19 mouse cellular contexts compared by ENCODE assay signal in genomic region chr5:118961091-118961490, GRCm38 (mm10).
DNase-seq lines count a peak whose midpoint lies in the region; ATAC-seq and TF ChIP-seq lines count a peak whose summit lies in the region.
"Had no signal": no experiment of that assay in that cellular context is flagged by ENCODE, and none has a peak within 500 bp of the region (broad histone marks: within the 10 kb centered on the region; RNA-seq: fewer than 3 reads in every experiment).

No protein-coding gene starts in this region.

- no peak for ATAC-seq in neural tube, embryonic 15.5 days (ENCODE audit: low FRiP score)
- ATAC-seq in kidney, embryonic 14.5 days (ENCODE audit: low FRiP score, low TSS enrichment), result peak; percentile 70
- ATAC-seq in activated CD4-positive, CD25-positive, alpha-beta regulatory T cell, adult 4 months, result no peak
- ATAC-seq: inflammation-experienced regulatory T-cells, adult 6 months; liver, postnatal 0 days; midbrain, embryonic 13.5 days had no signal

- H3K9ac ChIP-seq in neural tube, embryonic 15.5 days (replicated peaks), result no peak overlapping the region
- 0 out of 2 replicates have a peak overlapping the region, but pooled peaks have one; percentile 2 for H3K9ac ChIP-seq in kidney, embryonic 14.5 days (ENCODE audit: low read depth, low read length)
- H3K9ac ChIP-seq: embryonic facial prominence, embryonic 15.5 days; heart, embryonic 12.5 days; hindbrain, embryonic 13.5 days; liver, postnatal 0 days; midbrain, embryonic 13.5 days had no signal

- H3K9me3 ChIP-seq in neural tube, embryonic 15.5 days (replicated peaks), result 0 out of 2 replicates have a peak, but pooled peaks cover 6% of the 10 kb centered on the region
- H3K9me3 ChIP-seq in kidney, embryonic 14.5 days (ENCODE audit: control insufficient read depth, low read length), result peaks cover 6% of the 10 kb centered on the region; the same call in 1 of the 2 replicates
- H3K9me3 ChIP-seq: embryonic facial prominence, embryonic 15.5 days; heart, embryonic 12.5 days; hindbrain, embryonic 13.5 days; midbrain, embryonic 13.5 days had no signal

- 80% methylated on average over 11 of the region's 11 CpGs for WGBS in neural tube, embryonic 15.5 days
- WGBS in kidney, embryonic 14.5 days, result 53% methylated on average over 11 of the region's 11 CpGs

- no peak overlapping the region for H3K4me2 ChIP-seq in neural tube, embryonic 15.5 days
- H3K4me2 ChIP-seq in kidney, embryonic 14.5 days (replicated peaks; ENCODE audit: low read depth, low read length), result no peak overlapping the region
- H3K4me2 ChIP-seq: embryonic facial prominence, embryonic 15.5 days; heart, embryonic 12.5 days; hindbrain, embryonic 13.5 days; midbrain, embryonic 13.5 days had no signal

- H3K27me3 ChIP-seq in neural tube, embryonic 15.5 days (replicated peaks), result 0 out of 2 replicates have a peak, but pooled peaks cover 3% of the 10 kb centered on the region
- H3K27me3 ChIP-seq in kidney, embryonic 14.5 days (ENCODE audit: control insufficient read depth, insufficient read depth, low read length), result no peaks in the 10 kb centered on the region
- H3K27me3 ChIP-seq: embryonic facial prominence, embryonic 15.5 days had no signal

- no peak for TF ChIP-seq CTCF in layer of hippocampus, adult 2 months (conservative IDR thresholded peaks at IDR 0.05)

- peak; percentile 18 for DNase-seq in embryo, embryonic 10 days (ENCODE audit: low spot score)
- no peak for DNase-seq in embryo, embryonic 9.5 days (ENCODE audit: extremely low spot score)
- DNase-seq in neural tube, embryonic 10.5 days (ENCODE audit: extremely low spot score, low spot score), result peak; percentile 28
- DNase-seq in kidney, postnatal 4 days, result peak; percentile 67 to 76
- DNase-seq in layer of hippocampus, adult 2 months (ENCODE audit: low spot score in 2 of 2), result no peak
- DNase-seq: cerebellum, postnatal 14 days; gastrocnemius, adult 2 months; layer of hippocampus, postnatal 36 days; liver; liver, postnatal 0 days had no signal

- no peaks in the 10 kb centered on the region for H3K36me3 ChIP-seq in neural tube, embryonic 15.5 days
- H3K36me3 ChIP-seq in kidney, embryonic 14.5 days (ENCODE audit: control insufficient read depth, insufficient read depth, low read length), result no peaks in the 10 kb centered on the region
- H3K36me3 ChIP-seq: embryonic facial prominence, embryonic 15.5 days; heart, embryonic 12.5 days; hindbrain, embryonic 13.5 days; midbrain, embryonic 13.5 days had no signal

- H3K4me3 ChIP-seq in neural tube, embryonic 15.5 days (replicated peaks), result no peak overlapping the region
- no peak overlapping the region for H3K4me3 ChIP-seq in kidney, embryonic 14.5 days (ENCODE audit: low read length)
- no peak overlapping the region for H3K4me3 ChIP-seq in layer of hippocampus, adult 2 months
- H3K4me3 ChIP-seq: embryonic facial prominence, embryonic 15.5 days; gastrocnemius, adult 2 months; heart, embryonic 12.5 days; hindbrain, embryonic 13.5 days; midbrain, embryonic 13.5 days had no signal

- no peaks in the 10 kb centered on the region for H3K4me1 ChIP-seq in neural tube, embryonic 15.5 days
- peaks cover 11% of the 10 kb centered on the region for H3K4me1 ChIP-seq in kidney, embryonic 14.5 days (ENCODE audit: control insufficient read depth, insufficient read depth, low read length)
- H3K4me1 ChIP-seq: embryonic facial prominence, embryonic 15.5 days had no signal

- H3K27ac ChIP-seq in neural tube, embryonic 15.5 days (replicated peaks), result no peak overlapping the region
- peak overlapping the region; percentile 81 for H3K27ac ChIP-seq in kidney, embryonic 14.5 days (ENCODE audit: low read depth, low read length)
- no peak overlapping the region for H3K27ac ChIP-seq in layer of hippocampus, adult 2 months
- H3K27ac ChIP-seq: embryonic facial prominence, embryonic 15.5 days; gastrocnemius, adult 2 months; hindbrain, embryonic 13.5 days; midbrain, embryonic 13.5 days; stomach, postnatal 0 days had no signal

Comparison
In these comparisons a context has a peak if more than half of its experiments do, and no peak if none do; other contexts are left out.
1. DNase-seq: peak in embryo, embryonic 10 days (single experiment), neural tube, embryonic 10.5 days (single experiment) and kidney, postnatal 4 days (2 of 2); none in embryo, embryonic 9.5 days (single experiment) and layer of hippocampus, adult 2 months (0 of 2).